Mouse (Mus musculus) layer of hippocampus, adult 18-20 months (tissue): Measurements from ENCODE around the gene Syde2. TPM values are rescaled to one million over a fixed set of nuclear protein-coding genes. Genes with fewer than 3 reads are reported as not detected.

Experiments
- DNase-seq, 2 experiments: peaks; one replicate each; pipeline ENCODE4 v3.0.0; 2022; ENCODE audit warnings: low spot score in 2 of 2
- total RNA-seq, 2 experiments: library from RNA; stranded (reverse); gene quantifications; 2 replicates each; pipeline ENCODE4 v1.2.3; 2021

The Syde2 gene
- total RNA-seq, 2 experiments from 2014 or later: 3.6 to 4.2 TPM

DNA sequence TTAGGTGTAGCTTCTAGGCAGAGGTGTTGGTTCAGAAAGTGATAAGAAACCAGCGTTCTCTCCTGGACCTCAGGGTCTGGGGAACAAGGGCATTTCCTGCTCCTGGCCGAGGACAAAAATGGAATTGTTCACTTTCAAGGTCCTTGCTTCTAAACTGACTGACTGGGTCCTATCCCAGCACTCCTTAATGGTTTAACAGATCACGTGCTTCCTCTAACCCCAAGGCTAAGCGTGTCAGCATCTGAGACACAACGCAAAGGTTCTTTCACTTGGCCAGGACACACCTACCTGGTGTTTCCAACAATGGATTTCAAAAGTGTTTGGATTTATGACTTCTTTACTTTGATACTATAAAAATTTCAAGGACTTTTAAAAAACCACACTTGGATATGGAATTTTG is 62.3 kb downstream of the Syde2 start:
- no peak for DNase-seq

DNA sequence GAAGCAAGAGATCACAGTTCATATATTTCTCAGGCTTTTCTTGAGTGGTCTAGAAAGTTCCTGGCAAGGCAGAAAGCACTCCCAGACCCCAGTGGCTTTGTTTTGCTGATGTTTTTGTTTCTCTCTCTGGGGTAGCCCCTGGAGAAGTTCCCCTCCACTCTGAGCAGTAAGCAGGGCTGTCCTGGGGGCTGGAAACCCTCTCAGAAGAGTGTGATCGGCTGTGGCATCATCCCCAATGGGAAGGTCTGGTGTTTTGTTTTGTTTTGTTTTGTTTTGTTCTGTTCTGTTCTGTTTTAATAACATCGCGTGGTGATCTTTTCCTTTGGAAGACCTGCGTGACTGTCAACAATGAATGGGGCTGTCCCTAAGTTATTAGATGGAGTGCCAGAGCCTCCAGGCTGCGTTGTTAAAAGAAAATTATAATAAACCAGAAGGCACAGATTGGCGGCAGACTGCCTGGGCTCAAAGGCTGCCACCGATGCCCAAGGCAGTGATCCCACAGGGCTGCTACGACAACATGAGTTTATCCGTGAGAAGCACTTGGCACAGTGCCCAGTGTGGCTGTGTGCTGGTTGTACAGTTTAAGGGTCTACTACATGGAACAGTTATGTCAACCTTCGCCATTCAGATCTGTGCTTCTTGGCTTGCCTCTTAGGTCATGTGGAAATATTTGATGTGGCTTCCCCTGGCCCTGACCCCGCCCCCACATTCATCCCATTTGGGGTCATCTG is 63.8 kb downstream of the Syde2 start:
- peak in 1 of 2 experiments; percentile 38 for DNase-seq

DNA sequence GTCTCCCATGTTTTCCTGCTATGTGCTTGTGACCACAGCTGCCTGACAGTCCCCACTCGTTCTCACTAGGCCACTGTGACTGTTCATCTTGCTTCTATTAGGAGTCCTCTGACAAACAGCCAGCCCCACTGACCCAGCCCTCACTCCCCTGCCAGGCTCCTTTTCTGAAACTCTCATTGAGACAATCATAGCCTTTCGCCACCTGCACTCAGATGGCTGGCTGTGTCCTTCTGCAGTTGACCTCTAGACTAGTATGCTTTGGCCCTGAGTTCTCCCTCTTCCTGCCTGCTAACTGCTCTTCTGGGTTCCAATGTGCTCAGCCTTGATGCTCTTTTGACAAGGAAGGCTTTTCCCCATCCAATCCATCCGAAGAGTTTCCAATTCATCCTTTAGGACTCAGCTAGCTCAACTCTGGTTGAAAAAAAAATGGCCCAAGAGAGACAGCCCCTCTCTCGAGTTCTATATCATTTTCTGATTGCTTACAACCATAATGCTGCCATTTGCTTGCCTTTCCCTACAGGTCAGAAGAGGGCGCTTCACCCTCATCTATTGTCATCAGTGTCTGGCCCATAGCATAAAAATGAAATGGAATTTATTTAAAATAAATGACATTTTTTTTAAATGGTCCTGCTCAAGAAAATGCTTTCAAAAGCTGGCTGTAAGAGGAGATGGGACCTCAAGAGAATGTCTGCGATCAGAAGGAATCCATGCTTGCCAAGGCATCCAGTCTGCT is 65.6 kb downstream of the Syde2 start:
- no peak for DNase-seq

DNA sequence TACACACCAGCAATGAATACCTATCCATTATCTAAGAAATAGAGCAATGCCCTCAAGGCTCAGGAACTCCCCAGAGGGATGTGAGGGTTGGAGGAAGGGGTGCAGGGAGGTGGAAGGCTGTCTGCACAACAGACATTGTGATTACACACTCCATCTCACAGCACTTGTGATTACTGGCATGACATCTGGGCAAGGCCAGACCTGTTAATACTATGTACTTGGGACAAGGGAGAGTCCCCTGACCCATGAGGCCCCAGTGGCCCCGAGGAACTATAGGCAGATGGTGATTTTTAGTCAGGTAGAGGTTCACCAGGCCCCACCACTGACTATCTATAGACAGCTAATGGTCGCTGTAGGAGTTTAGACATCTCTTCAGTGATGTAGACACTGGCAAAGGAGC is 66.2 kb downstream of the Syde2 start:
- DNase-seq: no peak

DNA sequence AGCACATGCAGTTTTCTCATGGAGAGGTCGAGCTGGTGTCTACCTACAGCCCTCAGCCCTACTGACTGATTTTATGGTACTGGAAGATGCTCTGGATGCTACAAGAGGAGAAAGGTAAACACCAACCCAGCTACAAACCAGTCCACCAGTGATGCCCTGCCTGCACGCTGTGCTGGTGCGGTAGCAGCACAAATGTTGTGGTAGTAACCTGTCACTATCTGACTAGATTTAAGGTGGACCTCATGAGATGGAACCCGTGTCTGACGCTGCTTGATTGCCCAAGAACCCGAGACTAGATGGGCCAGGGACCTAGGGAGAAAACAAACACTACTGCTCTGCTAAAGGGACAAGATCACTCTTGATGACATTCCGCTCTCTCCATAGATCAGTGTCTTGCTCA is 69.5 kb downstream of the Syde2 start:
- DNase-seq: no peak

DNA sequence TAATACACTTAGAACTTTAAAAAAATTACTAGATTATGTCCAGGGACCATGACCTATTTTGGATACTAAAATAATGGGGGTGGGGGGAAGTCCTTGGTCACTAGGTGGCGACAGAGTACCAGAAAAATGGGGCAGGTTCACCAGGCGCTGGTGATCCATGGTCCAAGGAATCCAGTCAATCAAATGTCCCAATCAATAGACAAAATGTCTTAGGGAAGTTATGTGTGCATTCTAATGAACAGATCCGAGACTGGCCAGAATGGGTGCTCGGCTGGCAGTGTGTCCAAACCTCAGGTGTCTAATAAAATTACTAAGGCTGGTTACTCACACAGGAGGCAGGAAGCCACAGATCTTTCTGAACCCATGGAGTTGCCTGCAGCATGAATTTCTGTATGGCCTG is 70.6 kb downstream of the Syde2 start:
- DNase-seq: peak in 1 of 2 experiments; percentile 49

DNA sequence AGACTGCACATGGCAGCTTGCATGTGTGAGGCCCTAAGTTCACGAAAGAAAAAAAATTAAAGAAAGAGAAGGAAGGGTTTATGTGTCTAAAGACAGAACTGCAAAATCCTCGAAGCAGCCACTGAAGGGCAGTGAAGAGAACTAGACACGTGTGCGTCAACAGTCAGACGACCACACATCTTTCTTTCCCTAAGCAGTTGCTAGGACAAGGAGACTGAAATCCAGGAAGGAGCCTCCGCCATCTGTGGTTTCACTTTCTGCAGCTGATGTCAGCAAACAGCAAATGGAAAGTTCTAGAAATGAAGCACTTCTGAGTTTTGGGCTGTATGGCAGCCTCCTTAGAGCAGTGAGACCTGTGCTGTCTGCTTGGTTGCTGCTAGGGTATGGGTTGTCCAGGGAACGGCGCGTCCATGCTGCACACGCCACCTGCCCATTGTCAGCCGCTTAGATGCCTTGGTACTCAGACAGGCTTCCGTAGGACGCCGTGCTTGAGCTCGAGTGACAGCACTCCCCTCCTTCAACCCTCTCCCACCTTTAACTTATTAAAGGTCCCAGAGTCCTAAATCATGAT is 71.8 kb downstream of the Syde2 start:
- no peak for DNase-seq

DNA sequence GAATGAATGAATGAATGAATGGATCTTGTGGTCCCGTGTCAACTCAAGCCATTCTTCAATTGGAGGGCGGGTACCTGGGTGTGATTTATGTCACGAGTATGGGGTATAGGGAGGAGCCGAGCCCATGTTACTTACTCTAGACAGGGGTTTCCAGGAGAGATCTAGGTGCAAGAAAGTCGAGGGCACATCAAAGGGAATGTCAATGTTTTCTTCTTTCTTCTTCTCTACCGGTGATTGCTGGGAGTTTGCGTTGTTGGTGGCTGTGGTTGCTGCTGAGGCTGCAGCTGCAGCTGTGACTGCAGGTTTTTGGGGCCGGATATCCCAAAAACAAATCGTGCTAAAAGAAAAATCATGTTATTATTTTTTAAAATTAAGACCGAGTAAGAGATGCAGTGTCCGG is 75.5 kb downstream of the Syde2 start:
- no peak for DNase-seq

DNA sequence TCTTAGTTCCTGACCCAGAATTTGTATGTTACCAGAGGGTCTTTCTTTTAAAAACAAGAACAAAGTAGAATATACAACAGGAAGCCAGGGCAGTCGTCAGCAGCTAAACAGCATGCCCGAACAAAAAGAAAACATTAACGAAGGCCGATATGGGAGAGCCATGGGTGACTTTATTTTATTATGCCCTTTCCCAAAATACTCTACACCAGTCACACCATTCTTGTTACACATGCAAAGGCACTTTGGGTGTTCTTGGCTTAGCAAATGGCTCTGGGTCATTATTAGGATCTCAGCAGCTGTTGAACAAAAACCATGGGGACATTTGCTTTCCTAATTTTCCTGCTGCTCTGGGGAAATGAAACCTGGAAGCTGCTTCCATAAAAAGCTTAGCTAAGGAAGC is 81.6 kb downstream of the Syde2 start:
- DNase-seq: no peak

Other genes starting within 250 kb of the Syde2 start
- gene Ddah1, start 229.2 kb upstream of the Syde2 start, total RNA-seq: 10 to 100 TPM; 51.9 to 53.8 TPM
- 10 to 100 TPM; 13.0 to 13.7 TPM for gene Bcl10, start 65.1 kb upstream of the Syde2 start, total RNA-seq
- 10 to 100 TPM; 37.1 to 38.2 TPM for gene 2410004B18Rik, start 49.9 kb upstream of the Syde2 start, total RNA-seq
- gene Wdr63, start 120.3 kb downstream of the Syde2 start, total RNA-seq: 1 to 10 TPM; 1.1 TPM
- not detected for gene Mcoln3, start 129.6 kb downstream of the Syde2 start, total RNA-seq
- not detected for gene Mcoln2, start 162.0 kb downstream of the Syde2 start, total RNA-seq
- under 1 TPM; 0.33 to 0.45 TPM for gene Lpar3, start 233.1 kb downstream of the Syde2 start, total RNA-seq